23 mouse cellular contexts compared by ENCODE assay signal in genomic region chr5:140567751-140568150, GRCm38 (mm10). TPM values are rescaled to one million over a fixed set of nuclear protein-coding genes. Genes with fewer than 3 reads are reported as not detected.
DNase-seq lines count a peak whose midpoint lies in the region; ATAC-seq and TF ChIP-seq lines count a peak whose summit lies in the region.
"Had no signal": no experiment of that assay in that cellular context is flagged by ENCODE, and none has a peak within 500 bp of the region (broad histone marks: within the 10 kb centered on the region; RNA-seq: fewer than 3 reads in every experiment).

No protein-coding gene starts in this region.

- H3K9me3 ChIP-seq in liver, embryonic 13.5 days (replicated peaks) = no peaks in the 10 kb centered on the region
- H3K9me3 ChIP-seq in liver, embryonic 11.5 days (ENCODE audit: control insufficient read depth, low read length) = no peaks in the 10 kb centered on the region
- no peaks in the 10 kb centered on the region for H3K9me3 ChIP-seq in E14TG2a.4 (ENCODE audit: low read length)
- H3K9me3 ChIP-seq in embryonic facial prominence, embryonic 10.5 days = no peaks in the 10 kb centered on the region
- H3K9me3 ChIP-seq: forebrain, embryonic 12.5 days; midbrain, embryonic 12.5 days; neural tube, embryonic 12.5 days had no signal

- peak overlapping the region; percentile 76 for H3K27ac ChIP-seq in gastrocnemius, adult 2 months
- H3K27ac ChIP-seq in liver, embryonic 13.5 days = peak overlapping the region; percentile 48
- H3K27ac ChIP-seq in liver, embryonic 11.5 days (ENCODE audit: low read depth, low read length) = no peak overlapping the region
- 0 out of 2 replicates have a peak overlapping the region, but pooled peaks have one; percentile 19 for H3K27ac ChIP-seq in embryonic facial prominence, embryonic 10.5 days (replicated peaks)
- H3K27ac ChIP-seq: kidney, postnatal 0 days; macrophage had no signal

- H3K4me1 ChIP-seq in liver, embryonic 13.5 days (replicated peaks) = peaks cover 58% of the 10 kb centered on the region
- H3K4me1 ChIP-seq in liver, embryonic 11.5 days (replicated peaks; ENCODE audit: control insufficient read depth, insufficient read depth, low read length) = peaks cover 31% of the 10 kb centered on the region
- peaks cover 84% of the 10 kb centered on the region for H3K4me1 ChIP-seq in E14TG2a.4 (replicated peaks; ENCODE audit: low read depth, low read length)
- H3K4me1 ChIP-seq in embryonic facial prominence, embryonic 10.5 days = peaks cover 51% of the 10 kb centered on the region

- H3K4me2 ChIP-seq in liver, embryonic 13.5 days = 0 out of 2 replicates have a peak overlapping the region, but pooled peaks have one; percentile 32
- no peak overlapping the region for H3K4me2 ChIP-seq in liver, embryonic 11.5 days
- H3K4me2 ChIP-seq: forebrain, embryonic 12.5 days; midbrain, embryonic 12.5 days had no signal

- no peaks in the 10 kb centered on the region for H3K36me3 ChIP-seq in liver, embryonic 13.5 days
- H3K36me3 ChIP-seq in liver, embryonic 11.5 days (ENCODE audit: control insufficient read depth, insufficient read depth, low read length) = no peaks in the 10 kb centered on the region
- no peaks in the 10 kb centered on the region for H3K36me3 ChIP-seq in E14TG2a.4 (ENCODE audit: insufficient read depth, low read length)
- H3K36me3 ChIP-seq in embryonic facial prominence, embryonic 10.5 days (replicated peaks) = no peaks in the 10 kb centered on the region
- H3K36me3 ChIP-seq: forebrain, embryonic 12.5 days; midbrain, embryonic 12.5 days; neural tube, embryonic 12.5 days had no signal

- no peak for ATAC-seq in liver, embryonic 13.5 days (ENCODE audit: low read depth)
- no peak for ATAC-seq in liver, embryonic 11.5 days (replicated peaks; ENCODE audit: low FRiP score)

- WGBS in liver, embryonic 13.5 days (ENCODE audit: insufficient replicate concordance) = 76% methylated on average over 5 of the region's 5 CpGs
- WGBS in liver, embryonic 11.5 days = 80% methylated on average over 5 of the region's 5 CpGs
- 85% methylated on average over 5 of the region's 5 CpGs for WGBS in embryonic facial prominence, embryonic 10.5 days

- no peak for TF ChIP-seq CTCF in gastrocnemius, adult 2 months (IDR thresholded peaks at IDR 0.05)
- TF ChIP-seq CTCF in E14TG2a.4 (conservative IDR thresholded peaks at IDR 0.05; ENCODE audit: low read length) = no peak

- H3K27me3 ChIP-seq in liver, embryonic 13.5 days = no peaks in the 10 kb centered on the region
- H3K27me3 ChIP-seq in liver, embryonic 11.5 days (replicated peaks; ENCODE audit: control insufficient read depth, insufficient read depth, low read length) = no peaks in the 10 kb centered on the region
- peaks cover 17% of the 10 kb centered on the region for H3K27me3 ChIP-seq in E14TG2a.4 (ENCODE audit: insufficient read depth, low read length)
- no peaks in the 10 kb centered on the region for H3K27me3 ChIP-seq in embryonic facial prominence, embryonic 10.5 days (replicated peaks; ENCODE audit: low read depth, poor library complexity, severe bottlenecking)
- H3K27me3 ChIP-seq: forebrain, embryonic 12.5 days; neural tube, embryonic 12.5 days had no signal

- H3K9ac ChIP-seq in liver, embryonic 13.5 days = no peak overlapping the region
- no peak overlapping the region for H3K9ac ChIP-seq in liver, embryonic 11.5 days (ENCODE audit: low read depth, low read length)
- H3K9ac ChIP-seq: forebrain, embryonic 12.5 days; midbrain, embryonic 12.5 days; neural tube, embryonic 12.5 days had no signal

- H3K4me3 ChIP-seq in gastrocnemius, adult 2 months = no peak overlapping the region
- H3K4me3 ChIP-seq in liver, embryonic 13.5 days (replicated peaks) = no peak overlapping the region
- no peak overlapping the region for H3K4me3 ChIP-seq in liver, embryonic 11.5 days (ENCODE audit: low read depth, low read length)
- H3K4me3 ChIP-seq in E14TG2a.4 (replicated peaks; ENCODE audit: low read length) = peak overlapping the region; percentile 64
- no peak overlapping the region for H3K4me3 ChIP-seq in embryonic facial prominence, embryonic 10.5 days
- H3K4me3 ChIP-seq: forebrain, embryonic 12.5 days; midbrain, embryonic 12.5 days; neural tube, embryonic 12.5 days had no signal

- intact Hi-C loops in gastrocnemius, adult 2 months (cut with DNase I) = loop anchor here (1.0 kb wide), 1 partner anchor 52 kb away; no protein-coding TSS in a partner anchor

- no peak for DNase-seq in gastrocnemius, adult 2 months
- no peak for DNase-seq in gastrocnemius, postnatal 4 days (ENCODE audit: low spot score in 2 of 2)
- no peak for DNase-seq in liver, embryonic 13.5 days
- no peak for DNase-seq in liver, embryonic 11.5 days (ENCODE audit: low spot score)
- DNase-seq in embryonic facial prominence, embryonic 10.5 days (ENCODE audit: low spot score) = no peak
- DNase-seq in urinary bladder, postnatal 36 days (ENCODE audit: low spot score in 2 of 2) = no peak
- DNase-seq in adrenal gland, adult 18-20 months (ENCODE audit: low spot score in 2 of 2) = no peak

RNA-seq across cellular contexts. Expression of gene Grifin, which starts 2.9 kb away (rescaled TPM):
- not detected for total RNA-seq in gastrocnemius, adult 2 months (2021)
- not detected for total RNA-seq in gastrocnemius, postnatal 4 days (2021)
- 4.6 and 4.9 TPM in 2 replicates for polyA plus RNA-seq in liver, embryonic 13.5 days (2015; fragmentation: Nextera tagmentation; extraction: Ambion mirVana)
- 1.8 and 2.6 TPM in 2 replicates for polyA plus RNA-seq in liver, embryonic 11.5 days (2014; fragmentation: Nextera tagmentation; extraction: Ambion mirVana)
- polyA plus RNA-seq in embryonic facial prominence, embryonic 10.5 days (2016; fragmentation: Nextera tagmentation; extraction: Ambion mirVana) = not detected in 2 replicates
- total RNA-seq in adrenal gland, adult 18-20 months (2021) = not detected
- total RNA-seq: adrenal gland, adult 2 months; CH12.LX; common myeloid progenitor, adult 5-6 weeks; hematopoietic stem cell, adult 5-6 weeks; left cerebral cortex, postnatal 25 days; liver, adult 2 months had no signal
- polyA plus RNA-seq: adrenal gland, adult 2 months; embryonic facial prominence, embryonic 14.5 days; forebrain, embryonic 12.5 days; gonadal fat pad, adult 2 months; kidney, postnatal 0 days; liver, adult 2 months; lung, embryonic 16.5 days; macrophage; midbrain, embryonic 12.5 days; neural tube, embryonic 12.5 days; testis, adult 2 months had no signal

RNA-seq across cellular contexts. Expression of gene Lfng, which starts 39.4 kb away (rescaled TPM):
- total RNA-seq in gastrocnemius, adult 2 months (2021) = 1 to 10 TPM; 3.2 to 6.1 TPM
- 10 to 100 TPM; 11.4 to 13.8 TPM for total RNA-seq in gastrocnemius, postnatal 4 days (2021)
- polyA plus RNA-seq in liver, embryonic 13.5 days (2015; fragmentation: Nextera tagmentation; extraction: Ambion mirVana) = 7.6 and 8.0 TPM in 2 replicates
- polyA plus RNA-seq in liver, embryonic 11.5 days (2014; fragmentation: Nextera tagmentation; extraction: Ambion mirVana) = 10.6 and 11.0 TPM in 2 replicates
- 11.7 and 14.9 TPM in 2 replicates for polyA plus RNA-seq in embryonic facial prominence, embryonic 10.5 days (2016; fragmentation: Nextera tagmentation; extraction: Ambion mirVana)
- 10 to 100 TPM in 1 of 2 experiments, 1 to 10 TPM in 1; 9.8 to 12.3 TPM for total RNA-seq in adrenal gland, adult 18-20 months (2021)
- total RNA-seq: CH12.LX had no signal
